Mouse (Mus musculus) left cerebral cortex, adult 9 months (tissue): ENCODE data around the gene Prkar2a.

Experiments
- DNase-seq, 2 experiments: peaks; one replicate each; pipeline ENCODE4 v3.0.0; 2022; ENCODE audit warnings: low spot score in 2 of 2

Prkar2a gene

GRCm38 (mm10) chr9:108752142-108752920 is 63.2 kb downstream of the Prkar2a start:
- DNase-seq, result no peak

- peak; percentile 31 to 68 for DNase-seq
Measured at GRCm38 (mm10) chr9:108753326-108753725, 64.2 kb downstream of the Prkar2a start.

GRCm38 (mm10) chr9:108753976-108754375 is 64.9 kb downstream of the Prkar2a start:
- no peak for DNase-seq

- peak in 1 of 2 experiments; percentile 19 for DNase-seq
Measured at GRCm38 (mm10) chr9:108754423-108754822, 65.3 kb downstream of the Prkar2a start.

- DNase-seq, result no peak
Measured at GRCm38 (mm10) chr9:108757406-108757805, 68.3 kb downstream of the Prkar2a start.

DNA sequence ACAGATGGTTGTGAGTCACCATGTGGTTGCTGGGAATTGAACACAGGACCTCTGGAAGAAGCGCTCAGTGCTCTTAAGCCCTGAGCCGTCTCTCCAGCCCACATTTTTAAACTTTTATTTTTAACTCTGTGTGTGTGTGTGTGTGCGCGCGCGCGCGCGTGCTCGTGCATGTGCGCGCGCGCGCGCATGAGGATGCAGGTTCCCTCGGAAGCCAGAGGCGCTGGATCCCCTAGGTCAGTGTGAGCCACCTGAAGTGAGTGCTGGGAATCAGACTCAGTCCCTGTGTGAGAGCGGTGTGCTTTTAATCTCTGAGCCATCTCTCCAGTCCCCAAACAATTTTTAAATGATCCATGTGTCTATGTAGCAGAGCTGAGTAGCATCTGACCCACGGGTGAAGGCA is 70.0 kb downstream of the Prkar2a start:
- DNase-seq, result no peak

DNA sequence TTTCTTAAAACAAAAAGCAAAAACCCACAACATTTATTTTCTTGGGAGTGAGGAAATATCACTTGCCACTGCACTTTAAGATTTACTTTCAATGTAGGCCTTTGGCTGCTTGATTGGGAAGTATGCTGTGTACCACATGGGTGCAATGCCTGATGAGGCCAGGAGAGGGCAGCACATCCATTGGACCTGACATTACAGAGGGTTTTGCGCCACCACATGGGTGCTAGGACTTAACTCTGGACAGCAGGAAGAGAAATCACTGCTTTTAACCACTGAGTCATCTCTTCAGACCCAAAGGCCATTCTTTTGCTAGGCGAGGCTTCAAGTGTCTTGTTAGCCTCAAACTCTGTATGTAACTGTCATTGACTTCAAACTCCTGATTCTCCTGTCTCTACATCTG is 70.7 kb downstream of the Prkar2a start:
- DNase-seq, result no peak

- no peak for DNase-seq
Measured at GRCm38 (mm10) chr9:108761561-108761960, 72.4 kb downstream of the Prkar2a start.

- no peak for DNase-seq
Measured at GRCm38 (mm10) chr9:108764971-108765370, 75.9 kb downstream of the Prkar2a start.

DNA sequence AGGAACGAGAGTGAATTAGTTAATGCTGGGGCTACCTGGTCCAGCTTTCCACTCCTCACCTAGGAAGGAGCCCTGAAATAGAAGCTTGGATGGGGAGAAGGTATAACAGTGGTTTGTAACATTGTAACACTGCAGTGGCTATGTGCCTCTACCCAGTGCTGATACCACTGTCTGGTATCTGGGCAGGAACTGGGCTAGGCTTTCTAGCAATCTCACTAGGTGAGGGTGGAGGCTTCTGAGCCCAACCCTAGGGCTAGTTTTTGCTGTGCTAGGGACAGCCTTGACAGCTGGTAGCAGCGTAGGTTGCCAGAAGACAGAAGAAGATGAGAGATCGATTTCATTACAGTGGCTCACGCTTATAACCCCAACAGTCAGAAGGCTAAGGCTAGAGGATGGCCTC is 87.5 kb downstream of the Prkar2a start:
- DNase-seq, result no peak

DNA sequence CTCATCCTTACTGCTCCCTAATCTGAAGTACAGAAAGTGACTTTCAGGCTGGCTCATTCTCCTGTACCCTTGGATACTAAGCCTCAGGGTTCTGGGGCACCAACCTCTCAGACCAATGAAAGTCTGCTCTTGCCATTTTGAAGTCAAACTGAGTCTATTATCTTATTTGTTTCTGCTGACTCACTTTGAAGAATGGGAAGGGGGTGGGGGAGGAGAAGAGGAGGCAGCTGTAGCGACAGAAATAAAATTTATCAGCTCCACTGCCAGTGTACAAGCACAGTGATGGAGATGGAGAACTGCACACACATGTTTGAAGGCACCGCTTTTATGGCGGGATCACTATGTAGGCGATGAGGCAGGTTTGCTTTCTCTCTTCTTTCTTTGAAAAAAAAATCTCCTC is 88.2 kb downstream of the Prkar2a start:
- DNase-seq, result no peak

- DNase-seq, result no peak
Measured at GRCm38 (mm10) chr9:108780959-108781358, 91.8 kb downstream of the Prkar2a start.

DNA sequence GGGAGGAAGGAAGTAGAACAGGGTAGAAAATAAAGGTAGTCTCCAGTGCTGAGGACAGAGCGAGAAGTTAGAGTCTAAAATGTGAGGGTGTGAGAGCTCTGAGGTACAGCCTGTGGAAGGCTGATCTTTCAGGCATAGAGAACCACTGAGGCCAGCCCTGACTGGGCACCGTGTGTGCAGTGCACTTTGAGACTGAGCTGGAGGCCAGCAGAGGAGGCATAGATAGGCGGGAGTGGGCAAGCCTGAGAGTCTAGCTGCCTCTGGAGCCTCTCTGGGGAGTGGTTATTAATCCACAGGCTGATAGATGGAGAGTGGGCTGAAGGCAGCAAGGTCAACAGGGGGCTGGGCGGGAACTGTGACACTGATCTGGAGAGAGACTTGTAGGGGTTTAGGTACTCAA is 92.8 kb downstream of the Prkar2a start:
- DNase-seq, result no peak

- DNase-seq, result no peak
Measured at GRCm38 (mm10) chr9:108782836-108783547, 93.9 kb downstream of the Prkar2a start.

GRCm38 (mm10) chr9:108783548-108784463 is 94.7 kb downstream of the Prkar2a start, which contains the start of gene Ip6k2:
TSS of gene Ip6k2 (plus strand) at chr9:108783796.
- DNase-seq, result peak; percentile 89 to 96

- DNase-seq, result no peak
Measured at GRCm38 (mm10) chr9:108785416-108785815, 96.3 kb downstream of the Prkar2a start.

GRCm38 (mm10) chr9:108786494-108786893 is 97.4 kb downstream of the Prkar2a start:
- DNase-seq, result no peak

GRCm38 (mm10) chr9:108787080-108787479 is 98.0 kb downstream of the Prkar2a start:
- DNase-seq, result no peak

DNA sequence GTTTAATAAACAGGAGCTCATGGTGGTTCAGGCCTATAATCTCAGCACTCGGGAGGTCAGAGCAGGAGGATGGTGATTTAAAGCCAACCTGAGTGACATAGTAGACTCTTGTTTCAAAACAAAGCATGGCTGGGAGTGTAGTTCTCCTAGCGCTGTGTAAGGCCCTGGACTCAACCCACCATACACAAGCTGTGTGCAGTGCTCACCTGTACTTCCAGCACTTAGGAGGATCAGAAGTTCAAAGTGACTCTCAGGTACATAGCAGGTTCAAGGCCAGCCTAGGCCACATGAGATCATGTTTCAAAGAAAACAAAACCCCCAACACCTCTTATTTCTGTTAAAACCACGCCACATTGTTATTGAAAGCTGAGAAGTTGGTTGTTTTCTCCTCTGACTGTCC is 99.6 kb downstream of the Prkar2a start:
- no peak for DNase-seq

DNA sequence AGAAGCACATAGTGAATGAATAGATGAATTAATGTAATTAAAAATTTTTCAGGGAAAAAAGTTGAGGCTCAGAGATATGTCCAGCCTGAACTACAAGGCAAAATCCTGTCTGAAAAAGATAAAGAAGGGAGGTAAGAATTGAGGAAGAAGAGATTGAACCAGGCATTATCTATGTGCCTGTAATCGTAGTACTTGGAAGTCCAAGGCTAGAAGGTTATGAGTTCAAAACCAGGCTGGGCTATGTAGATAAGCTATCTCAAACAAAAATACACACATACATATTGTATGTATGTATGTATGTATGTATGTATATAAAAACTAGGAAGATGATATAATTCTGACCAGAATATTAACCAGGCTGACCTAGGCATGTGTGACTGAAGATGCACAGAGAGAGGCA is 103.2 kb downstream of the Prkar2a start:
- DNase-seq, result no peak

- DNase-seq, result no peak
Measured at GRCm38 (mm10) chr9:108792730-108793129, 103.6 kb downstream of the Prkar2a start.

DNA sequence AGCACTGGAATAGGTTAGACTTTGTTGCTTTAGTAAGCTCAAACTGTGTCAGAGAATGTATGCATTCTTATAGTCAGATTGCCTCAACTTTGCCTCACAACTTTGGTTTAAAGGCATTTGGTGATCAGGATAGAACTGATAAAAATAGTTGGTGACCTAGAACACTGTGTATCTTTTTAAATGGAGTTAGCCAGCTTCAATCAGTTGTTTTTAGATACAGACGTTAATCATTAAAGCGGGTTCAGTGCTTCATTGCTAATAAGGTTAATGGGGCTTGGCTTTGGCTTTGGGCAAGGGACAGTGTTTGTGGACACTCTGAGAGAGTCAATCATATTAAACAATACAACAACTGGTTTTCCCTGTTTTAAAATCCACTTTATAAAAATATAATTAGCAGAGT is 106.2 kb downstream of the Prkar2a start:
- DNase-seq, result no peak
